Mouse (Mus musculus): ENCODE data around the gene Krtap4-2. TPM values are rescaled to one million over a fixed set of nuclear protein-coding genes. Genes with fewer than 3 reads are reported as not detected.

The Krtap4-2 gene
- not detected for polyA plus RNA-seq (2014; fragmentation: Illumina TruSeq; extraction: RNeasy Lipid Tissue Mini Kit (QIAGEN cat#74804); ENCODE audit: low read depth, low replicate concordance)

DNA sequence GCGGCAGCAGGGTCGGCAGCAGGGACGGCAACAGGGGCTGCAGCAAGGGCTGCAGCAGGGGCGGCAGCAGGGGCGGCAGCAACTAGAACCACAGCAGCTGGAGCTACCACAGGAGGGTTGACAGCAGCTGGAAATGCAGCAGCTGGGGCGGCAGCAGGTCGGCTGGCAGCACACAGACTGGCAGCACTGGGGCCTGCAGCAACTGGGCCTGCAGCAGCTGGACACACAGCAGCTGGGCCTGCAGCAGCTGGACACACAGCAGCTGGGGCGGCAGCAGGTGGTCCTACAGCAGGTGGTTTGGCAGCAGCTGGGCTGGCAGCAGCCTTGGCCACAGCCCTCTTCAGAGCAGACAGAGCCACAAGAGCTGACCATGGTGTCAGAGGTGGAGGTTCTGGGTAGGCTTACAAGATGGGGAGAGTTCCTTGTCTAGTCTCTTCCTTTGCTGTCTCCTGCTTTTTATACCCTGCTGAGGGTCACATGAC, at the start of gene Krtap4-2:
Krtap4-2 (minus strand) TSS at position 432 of the 482 bp plus-strand sequence.

DNA sequence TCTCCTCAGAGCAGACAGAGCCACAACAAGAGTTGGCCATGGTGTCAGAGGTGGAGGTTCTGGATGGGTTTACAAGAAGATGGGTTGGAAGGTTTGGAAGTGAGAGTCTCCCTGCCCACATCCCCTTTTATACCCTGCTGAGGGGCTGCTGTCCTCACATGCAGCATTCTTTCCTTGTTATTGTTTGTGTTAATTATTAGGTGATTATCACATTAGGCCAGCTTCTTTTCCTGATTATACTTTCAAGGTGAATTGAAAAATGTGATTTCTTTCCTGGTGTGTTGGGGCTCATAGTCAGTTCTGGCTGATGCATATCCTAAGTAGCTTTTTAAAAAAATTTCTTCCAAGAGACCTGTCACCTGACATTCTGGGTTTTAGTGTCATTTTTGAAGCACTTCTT, 31.0 kb upstream of the Krtap4-2 start, which contains the start of gene Krtap4-6:
Krtap4-6 (minus strand) TSS at position 101 of the 400 bp plus-strand sequence.

DNA sequence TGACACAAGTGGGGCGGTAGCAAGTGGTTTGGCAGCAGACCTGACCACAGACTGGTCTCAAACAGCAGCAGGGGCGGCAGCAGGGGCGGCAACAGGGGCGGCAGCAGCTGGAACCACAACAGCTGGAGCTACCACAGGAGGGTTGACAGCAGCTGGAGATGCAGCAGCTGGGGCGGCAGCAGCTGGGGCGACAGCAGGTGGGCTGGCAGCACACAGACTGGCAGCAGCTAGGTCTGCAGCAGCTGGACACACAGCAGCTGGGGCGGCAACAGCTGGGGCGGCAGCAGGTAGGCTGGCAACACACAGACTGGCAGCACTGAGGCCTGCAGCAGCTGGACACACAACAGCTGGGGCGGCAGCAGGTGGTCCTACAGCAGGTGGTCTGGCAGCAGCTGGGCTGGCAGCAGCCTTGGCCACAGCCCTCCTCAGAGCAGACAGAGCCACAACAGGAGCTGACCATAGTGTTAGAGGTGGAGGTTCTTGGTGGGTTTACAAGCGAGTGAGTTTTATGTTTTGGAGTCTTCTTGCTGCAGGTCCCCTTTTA, 23.7 kb upstream of the Krtap4-2 start, which contains the start of gene Gm11563:
Gm11563 (minus strand) TSS at position 494 of the 544 bp plus-strand sequence.

DNA sequence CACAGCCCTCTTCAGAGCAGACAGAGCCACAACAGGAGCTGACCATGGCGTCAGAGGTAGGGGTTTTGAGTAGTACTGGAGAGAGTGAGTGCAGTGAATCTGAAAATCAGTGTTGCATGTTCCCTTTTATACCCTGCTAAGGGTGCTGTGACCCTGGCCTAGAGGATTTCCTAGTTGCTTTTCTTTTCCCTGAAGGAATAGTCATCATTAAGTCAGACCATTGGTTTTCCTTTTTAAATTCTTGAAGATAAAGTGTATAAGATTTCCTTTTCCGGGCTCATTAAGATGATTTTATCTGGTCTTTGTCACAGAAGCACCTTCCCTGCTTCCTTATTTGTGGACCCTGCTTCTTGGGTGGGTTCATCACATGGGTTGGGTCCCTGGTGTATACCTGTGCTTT, 15.3 kb upstream of the Krtap4-2 start, which contains the start of gene Gm11555:
Gm11555 (minus strand) TSS at position 101 of the 400 bp plus-strand sequence.

DNA sequence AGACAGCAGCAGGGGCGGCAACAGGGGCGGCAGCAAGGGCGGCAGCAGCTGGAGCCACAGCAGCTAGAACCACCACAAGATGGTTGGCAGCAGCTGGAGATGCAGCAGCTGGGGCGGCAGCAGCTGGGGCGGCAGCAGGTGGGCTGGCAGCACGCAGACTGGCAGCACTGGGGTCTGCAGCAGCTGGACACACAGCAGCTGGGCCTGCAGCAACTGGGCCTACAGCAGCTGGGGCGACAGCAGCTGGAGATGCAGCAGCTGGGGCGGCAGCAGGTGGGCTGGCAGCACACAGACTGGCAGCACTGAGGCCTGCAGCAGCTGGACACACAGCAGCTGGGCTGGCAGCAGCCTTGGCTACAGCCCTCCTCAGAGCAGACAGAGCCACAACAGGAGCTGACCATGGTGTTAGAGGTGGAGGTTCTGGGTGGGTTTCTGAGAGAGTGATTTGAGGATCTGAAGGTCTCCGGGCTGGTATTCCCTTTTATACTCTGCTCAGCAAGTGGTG, 8.8 kb upstream of the Krtap4-2 start, which contains the start of gene Krtap4-7:
Krtap4-7 (minus strand) TSS at position 455 of the 505 bp plus-strand sequence.

DNA sequence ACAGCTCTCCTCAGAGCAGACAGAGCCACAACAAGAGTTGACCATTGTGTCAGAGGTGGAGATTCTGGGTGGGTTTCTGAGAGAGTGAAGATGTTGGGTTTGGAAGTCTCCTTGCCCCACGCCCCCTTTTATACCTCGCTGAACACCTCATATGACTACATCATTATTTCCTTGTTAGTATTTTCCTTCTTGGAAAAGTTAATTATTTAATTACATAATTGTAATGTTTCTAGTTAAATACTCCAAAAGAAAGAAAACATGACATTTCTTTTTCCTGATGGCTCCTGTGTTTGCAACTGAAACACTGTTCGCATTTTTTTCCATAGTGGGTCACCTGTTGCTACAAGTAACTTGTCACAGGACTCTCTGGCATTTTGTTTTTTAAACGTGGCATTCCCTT, 6.7 kb downstream of the Krtap4-2 start, which contains the start of gene Krtap4-1:
Krtap4-1 (minus strand) TSS at position 101 of the 400 bp plus-strand sequence.

DNA sequence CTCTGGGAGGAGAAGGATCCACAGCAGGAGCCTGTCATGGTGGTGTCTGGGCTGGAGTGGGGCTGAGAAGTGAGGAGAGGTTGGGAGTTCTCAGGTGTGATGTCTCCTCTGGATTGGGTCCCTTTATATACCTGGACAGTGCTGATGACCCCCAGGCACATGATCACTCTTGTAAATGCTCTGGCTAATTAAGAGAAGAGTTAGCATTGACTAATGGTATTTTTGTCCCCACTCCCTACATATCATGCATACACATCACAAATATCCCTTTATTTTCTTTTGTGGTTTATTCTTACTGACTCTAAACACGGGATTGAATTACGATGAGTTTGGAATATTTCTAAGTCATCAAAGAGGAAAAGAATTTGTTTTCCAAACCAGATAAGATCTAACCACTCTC, 14.5 kb downstream of the Krtap4-2 start, which contains the start of gene Gm11562:
Gm11562 (minus strand) TSS at position 101 of the 400 bp plus-strand sequence.

DNA sequence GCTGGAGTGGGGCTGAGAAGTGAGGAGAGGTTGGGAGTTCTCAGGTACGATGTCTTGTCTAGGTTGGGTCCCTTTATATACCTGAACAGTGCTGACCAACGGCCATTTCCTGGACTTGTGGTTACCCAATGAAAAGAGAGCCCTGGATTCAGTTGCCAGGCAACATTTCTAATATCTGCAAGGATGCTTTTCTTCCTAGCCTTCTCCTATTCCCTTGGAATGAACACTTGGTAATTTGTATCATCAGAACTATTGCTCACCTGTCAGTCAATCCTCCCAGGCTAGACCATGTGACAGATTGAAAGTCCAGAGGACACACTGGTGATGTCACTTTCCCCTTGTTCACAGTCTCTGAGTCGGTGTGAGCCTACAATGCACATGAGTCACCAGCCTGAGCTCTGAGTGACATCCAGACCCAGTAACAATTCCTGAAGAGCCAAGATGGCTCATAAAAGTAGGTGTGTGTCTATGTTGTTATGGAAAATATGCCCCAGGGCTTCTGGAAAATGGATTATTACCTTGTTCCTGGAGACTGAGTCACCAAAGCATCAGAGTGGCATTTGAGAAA, 20.0 kb downstream of the Krtap4-2 start, which contains the start of gene Krtap2-4:
Krtap2-4 (minus strand) TSS at position 51 of the 568 bp plus-strand sequence.

DNA sequence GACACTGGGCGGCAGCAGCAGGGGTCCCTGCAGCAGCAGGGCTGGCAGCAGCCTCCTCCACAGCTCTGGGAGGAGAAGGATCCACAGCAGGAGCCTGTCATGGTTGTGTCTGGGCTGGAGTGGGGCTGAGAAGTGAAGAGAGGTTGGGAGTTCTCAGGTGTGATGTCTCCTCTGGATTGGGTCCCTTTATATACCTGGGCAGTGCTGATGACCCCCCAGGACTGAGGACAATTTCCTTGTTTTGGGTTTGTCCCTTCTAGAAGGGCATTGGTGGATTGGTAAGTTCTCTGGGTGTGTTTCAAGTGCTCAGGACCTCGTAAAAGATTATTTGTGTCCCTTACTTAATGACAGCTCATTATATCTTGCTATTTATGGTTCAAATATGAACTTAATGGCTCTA, 24.8 kb downstream of the Krtap4-2 start, which contains the start of gene Gm11937:
Gm11937 (minus strand) TSS at position 101 of the 400 bp plus-strand sequence.

DNA sequence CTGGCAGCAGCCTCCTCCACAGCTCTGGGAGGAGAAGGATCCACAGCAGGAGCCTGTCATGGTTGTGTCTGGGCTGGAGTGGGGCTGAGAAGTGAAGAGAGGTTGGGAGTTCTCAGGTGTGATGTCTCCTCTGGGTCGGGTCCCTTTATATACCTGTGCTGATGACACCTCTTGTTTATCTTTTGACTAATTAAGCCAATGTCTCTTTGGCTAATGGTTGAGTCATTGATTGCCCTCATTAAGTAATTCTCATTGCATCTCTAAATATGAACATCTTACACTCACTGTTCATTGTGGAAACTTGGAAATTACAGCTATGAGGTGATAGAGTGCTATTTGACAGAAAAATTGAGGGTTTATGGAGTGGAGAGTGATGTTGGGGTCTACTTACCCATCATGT, 31.7 kb downstream of the Krtap4-2 start, which contains the start of gene Gm11938:
Gm11938 (minus strand) TSS at position 101 of the 400 bp plus-strand sequence.

DNA sequence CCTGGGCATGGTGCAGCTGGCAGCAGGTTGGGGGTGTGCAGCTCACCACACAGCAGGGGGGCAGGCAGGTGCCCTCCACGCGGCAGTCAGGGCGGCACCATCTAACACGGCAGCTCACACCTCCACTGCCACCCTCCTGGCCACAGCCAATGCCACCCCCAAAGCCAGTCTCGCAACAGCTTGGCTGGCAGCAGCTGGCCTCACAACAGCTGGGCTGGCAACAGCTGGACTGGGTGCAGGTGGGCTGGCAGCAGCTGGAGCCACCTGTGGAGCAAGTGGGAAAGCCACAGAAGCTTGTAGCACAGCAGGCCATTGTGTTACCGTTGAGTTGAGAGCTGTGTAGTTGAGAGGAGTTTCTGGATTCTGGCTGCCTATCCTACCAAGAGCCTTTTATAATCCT, 37.1 kb downstream of the Krtap4-2 start, which contains the start of gene Krtap9-3:
Krtap9-3 (minus strand) TSS at position 364 of the 400 bp plus-strand sequence.

DNA sequence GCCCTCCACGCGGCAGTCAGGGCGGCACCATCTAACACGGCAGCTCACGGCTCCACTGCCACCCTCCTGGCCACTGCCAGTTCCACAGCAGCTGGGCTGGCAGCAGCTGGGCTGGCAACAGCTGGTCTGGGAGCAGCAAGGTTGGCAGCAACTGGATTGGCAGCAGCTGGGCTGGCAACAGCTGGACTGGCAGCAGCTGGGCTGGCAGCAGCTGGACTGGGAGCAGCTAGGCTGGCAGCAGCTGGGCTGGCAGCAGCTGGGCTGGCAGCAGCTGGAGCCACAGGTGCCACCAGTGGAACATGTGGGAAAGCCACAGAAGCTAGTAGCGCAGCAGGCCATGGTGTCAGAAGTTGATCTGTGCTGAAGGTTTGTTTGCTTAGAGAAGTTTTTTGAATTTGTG, 43.9 kb downstream of the Krtap4-2 start, which contains the start of gene Krtap1-3:
Krtap1-3 (minus strand) TSS at position 359 of the 400 bp plus-strand sequence.

Other genes with a start within 250 kb of the Krtap4-2 start
- 9.5 TPM for gene Krt10, start 245.7 kb downstream of the Krtap4-2 start, polyA plus RNA-seq (2014; fragmentation: Illumina TruSeq; extraction: RNeasy Lipid Tissue Mini Kit (QIAGEN cat#74804); ENCODE audit: low read depth, low replicate concordance)
- not detected for gene Krt12, start 212.8 kb downstream of the Krtap4-2 start, polyA plus RNA-seq (2014; fragmentation: Illumina TruSeq; extraction: RNeasy Lipid Tissue Mini Kit (QIAGEN cat#74804); ENCODE audit: low read depth, low replicate concordance)
- gene Krt20, start 196.9 kb downstream of the Krtap4-2 start, polyA plus RNA-seq (2014; fragmentation: Illumina TruSeq; extraction: RNeasy Lipid Tissue Mini Kit (QIAGEN cat#74804); ENCODE audit: low read depth, low replicate concordance), result 0.31 TPM
- 0.35 TPM for gene Krt23, start 141.9 kb downstream of the Krtap4-2 start, polyA plus RNA-seq (2014; fragmentation: Illumina TruSeq; extraction: RNeasy Lipid Tissue Mini Kit (QIAGEN cat#74804); ENCODE audit: low read depth, low replicate concordance)
- gene Krt39, start 113.7 kb downstream of the Krtap4-2 start, polyA plus RNA-seq (2014; fragmentation: Illumina TruSeq; extraction: RNeasy Lipid Tissue Mini Kit (QIAGEN cat#74804); ENCODE audit: low read depth, low replicate concordance), result not detected
- not detected for gene Krt40, start 91.9 kb downstream of the Krtap4-2 start, polyA plus RNA-seq (2014; fragmentation: Illumina TruSeq; extraction: RNeasy Lipid Tissue Mini Kit (QIAGEN cat#74804); ENCODE audit: low read depth, low replicate concordance)
- gene Krtap3-3, start 84.2 kb downstream of the Krtap4-2 start, polyA plus RNA-seq (2014; fragmentation: Illumina TruSeq; extraction: RNeasy Lipid Tissue Mini Kit (QIAGEN cat#74804); ENCODE audit: low read depth, low replicate concordance), result not detected
- gene Krtap3-2, start 78.2 kb downstream of the Krtap4-2 start, polyA plus RNA-seq (2014; fragmentation: Illumina TruSeq; extraction: RNeasy Lipid Tissue Mini Kit (QIAGEN cat#74804); ENCODE audit: low read depth, low replicate concordance), result not detected
- not detected for gene Gm11939, start 75.6 kb downstream of the Krtap4-2 start, polyA plus RNA-seq (2014; fragmentation: Illumina TruSeq; extraction: RNeasy Lipid Tissue Mini Kit (QIAGEN cat#74804); ENCODE audit: low read depth, low replicate concordance)
- gene Krtap3-1, start 68.5 kb downstream of the Krtap4-2 start, polyA plus RNA-seq (2014; fragmentation: Illumina TruSeq; extraction: RNeasy Lipid Tissue Mini Kit (QIAGEN cat#74804); ENCODE audit: low read depth, low replicate concordance), result not detected
- gene Krtap1-5, start 54.1 kb downstream of the Krtap4-2 start, polyA plus RNA-seq (2014; fragmentation: Illumina TruSeq; extraction: RNeasy Lipid Tissue Mini Kit (QIAGEN cat#74804); ENCODE audit: low read depth, low replicate concordance), result not detected
- gene Krtap1-4, start 51.4 kb downstream of the Krtap4-2 start, polyA plus RNA-seq (2014; fragmentation: Illumina TruSeq; extraction: RNeasy Lipid Tissue Mini Kit (QIAGEN cat#74804); ENCODE audit: low read depth, low replicate concordance), result not detected
- gene Krtap1-3, start 43.7 kb downstream of the Krtap4-2 start, polyA plus RNA-seq (2014; fragmentation: Illumina TruSeq; extraction: RNeasy Lipid Tissue Mini Kit (QIAGEN cat#74804); ENCODE audit: low read depth, low replicate concordance), result not detected
- not detected for gene Krtap9-3, start 37.0 kb downstream of the Krtap4-2 start, polyA plus RNA-seq (2014; fragmentation: Illumina TruSeq; extraction: RNeasy Lipid Tissue Mini Kit (QIAGEN cat#74804); ENCODE audit: low read depth, low replicate concordance)
- not detected for gene Gm11938, start 31.8 kb downstream of the Krtap4-2 start, polyA plus RNA-seq (2014; fragmentation: Illumina TruSeq; extraction: RNeasy Lipid Tissue Mini Kit (QIAGEN cat#74804); ENCODE audit: low read depth, low replicate concordance)
- gene Gm11937, start 24.9 kb downstream of the Krtap4-2 start, polyA plus RNA-seq (2014; fragmentation: Illumina TruSeq; extraction: RNeasy Lipid Tissue Mini Kit (QIAGEN cat#74804); ENCODE audit: low read depth, low replicate concordance), result not detected
- gene Krtap2-4, start 20.2 kb downstream of the Krtap4-2 start, polyA plus RNA-seq (2014; fragmentation: Illumina TruSeq; extraction: RNeasy Lipid Tissue Mini Kit (QIAGEN cat#74804); ENCODE audit: low read depth, low replicate concordance), result not detected
- gene Gm11562, start 14.6 kb downstream of the Krtap4-2 start, polyA plus RNA-seq (2014; fragmentation: Illumina TruSeq; extraction: RNeasy Lipid Tissue Mini Kit (QIAGEN cat#74804); ENCODE audit: low read depth, low replicate concordance), result not detected
- gene Krtap4-1, start 6.8 kb downstream of the Krtap4-2 start, polyA plus RNA-seq (2014; fragmentation: Illumina TruSeq; extraction: RNeasy Lipid Tissue Mini Kit (QIAGEN cat#74804); ENCODE audit: low read depth, low replicate concordance), result not detected
- gene Krtap4-7, start 9.0 kb upstream of the Krtap4-2 start, polyA plus RNA-seq (2014; fragmentation: Illumina TruSeq; extraction: RNeasy Lipid Tissue Mini Kit (QIAGEN cat#74804); ENCODE audit: low read depth, low replicate concordance), result not detected
- not detected for gene Gm11555, start 15.2 kb upstream of the Krtap4-2 start, polyA plus RNA-seq (2014; fragmentation: Illumina TruSeq; extraction: RNeasy Lipid Tissue Mini Kit (QIAGEN cat#74804); ENCODE audit: low read depth, low replicate concordance)
- gene Gm11563, start 23.9 kb upstream of the Krtap4-2 start, polyA plus RNA-seq (2014; fragmentation: Illumina TruSeq; extraction: RNeasy Lipid Tissue Mini Kit (QIAGEN cat#74804); ENCODE audit: low read depth, low replicate concordance), result not detected
- not detected for gene Krtap4-6, start 30.9 kb upstream of the Krtap4-2 start, polyA plus RNA-seq (2014; fragmentation: Illumina TruSeq; extraction: RNeasy Lipid Tissue Mini Kit (QIAGEN cat#74804); ENCODE audit: low read depth, low replicate concordance)
- not detected for gene Gm14190, start 55.7 kb upstream of the Krtap4-2 start, polyA plus RNA-seq (2014; fragmentation: Illumina TruSeq; extraction: RNeasy Lipid Tissue Mini Kit (QIAGEN cat#74804); ENCODE audit: low read depth, low replicate concordance)
- not detected for gene Gm14180, start 99.2 kb upstream of the Krtap4-2 start, polyA plus RNA-seq (2014; fragmentation: Illumina TruSeq; extraction: RNeasy Lipid Tissue Mini Kit (QIAGEN cat#74804); ENCODE audit: low read depth, low replicate concordance)
- not detected for gene Gm11595, start 137.8 kb upstream of the Krtap4-2 start, polyA plus RNA-seq (2014; fragmentation: Illumina TruSeq; extraction: RNeasy Lipid Tissue Mini Kit (QIAGEN cat#74804); ENCODE audit: low read depth, low replicate concordance)
- gene Krtap4-8, start 145.6 kb upstream of the Krtap4-2 start, polyA plus RNA-seq (2014; fragmentation: Illumina TruSeq; extraction: RNeasy Lipid Tissue Mini Kit (QIAGEN cat#74804); ENCODE audit: low read depth, low replicate concordance), result not detected
- gene Krtap4-9, start 150.1 kb upstream of the Krtap4-2 start, polyA plus RNA-seq (2014; fragmentation: Illumina TruSeq; extraction: RNeasy Lipid Tissue Mini Kit (QIAGEN cat#74804); ENCODE audit: low read depth, low replicate concordance), result not detected
- not detected for gene Gm11596, start 158.4 kb upstream of the Krtap4-2 start, polyA plus RNA-seq (2014; fragmentation: Illumina TruSeq; extraction: RNeasy Lipid Tissue Mini Kit (QIAGEN cat#74804); ENCODE audit: low read depth, low replicate concordance)
- gene Gm11569, start 163.8 kb upstream of the Krtap4-2 start, polyA plus RNA-seq (2014; fragmentation: Illumina TruSeq; extraction: RNeasy Lipid Tissue Mini Kit (QIAGEN cat#74804); ENCODE audit: low read depth, low replicate concordance), result not detected
- gene Gm11554, start 169.4 kb upstream of the Krtap4-2 start, polyA plus RNA-seq (2014; fragmentation: Illumina TruSeq; extraction: RNeasy Lipid Tissue Mini Kit (QIAGEN cat#74804); ENCODE audit: low read depth, low replicate concordance), result not detected
- not detected for gene Krtap4-13, start 174.8 kb upstream of the Krtap4-2 start, polyA plus RNA-seq (2014; fragmentation: Illumina TruSeq; extraction: RNeasy Lipid Tissue Mini Kit (QIAGEN cat#74804); ENCODE audit: low read depth, low replicate concordance)
- not detected for gene Gm11564, start 180.6 kb upstream of the Krtap4-2 start, polyA plus RNA-seq (2014; fragmentation: Illumina TruSeq; extraction: RNeasy Lipid Tissue Mini Kit (QIAGEN cat#74804); ENCODE audit: low read depth, low replicate concordance)
- not detected for gene 2300003K06Rik, start 203.0 kb upstream of the Krtap4-2 start, polyA plus RNA-seq (2014; fragmentation: Illumina TruSeq; extraction: RNeasy Lipid Tissue Mini Kit (QIAGEN cat#74804); ENCODE audit: low read depth, low replicate concordance)
- gene Krtap4-16, start 216.5 kb upstream of the Krtap4-2 start, polyA plus RNA-seq (2014; fragmentation: Illumina TruSeq; extraction: RNeasy Lipid Tissue Mini Kit (QIAGEN cat#74804); ENCODE audit: low read depth, low replicate concordance), result not detected
- not detected for gene Gm11568, start 222.8 kb upstream of the Krtap4-2 start, polyA plus RNA-seq (2014; fragmentation: Illumina TruSeq; extraction: RNeasy Lipid Tissue Mini Kit (QIAGEN cat#74804); ENCODE audit: low read depth, low replicate concordance)
- not detected for gene Gm11559, start 229.4 kb upstream of the Krtap4-2 start, polyA plus RNA-seq (2014; fragmentation: Illumina TruSeq; extraction: RNeasy Lipid Tissue Mini Kit (QIAGEN cat#74804); ENCODE audit: low read depth, low replicate concordance)
- gene Krtap9-1, start 238.3 kb upstream of the Krtap4-2 start, polyA plus RNA-seq (2014; fragmentation: Illumina TruSeq; extraction: RNeasy Lipid Tissue Mini Kit (QIAGEN cat#74804); ENCODE audit: low read depth, low replicate concordance), result not detected
- not detected for gene Gm11567, start 244.1 kb upstream of the Krtap4-2 start, polyA plus RNA-seq (2014; fragmentation: Illumina TruSeq; extraction: RNeasy Lipid Tissue Mini Kit (QIAGEN cat#74804); ENCODE audit: low read depth, low replicate concordance)